Mouse (Mus musculus) kidney, adult 2 months (tissue): ENCODE measurements around the gene Rfxank. TPM values are rescaled to one million over a fixed set of nuclear protein-coding genes. Genes with fewer than 3 reads are reported as not detected.

Experiments
- DNase-seq: peaks from one replicate; pipeline ENCODE4 v3.0.0; 2021
- H3K27ac ChIP-seq: fragments of 200-500 bp; 2 replicates; pipeline ENCODE4 v1.5.1; 2012; ENCODE audit warnings: low read depth, low read length, control low read depth, inconsistent platforms; ENCODE audit not compliant: insufficient read depth
- H3K27me3 ChIP-seq: fragments of 200-500 bp; replicated peaks from 2 replicates; pipeline ENCODE4 v1.6.1; 2012; ENCODE audit warnings: mild to moderate bottlenecking, moderate library complexity, low read length, inconsistent platforms; ENCODE audit not compliant: control insufficient read depth, insufficient read depth
- H3K36me3 ChIP-seq: fragments of 200-500 bp; 2 replicates; pipeline ENCODE4 v1.6.1; 2012; ENCODE audit warnings: mild to moderate bottlenecking, moderate library complexity, low read length, inconsistent platforms; ENCODE audit not compliant: control insufficient read depth, insufficient read depth
- H3K4me1 ChIP-seq: fragments of 200-500 bp; 2 replicates; pipeline ENCODE4 v1.6.1; 2011; ENCODE audit warnings: low read length; ENCODE audit not compliant: control insufficient read depth, insufficient read depth
- H3K4me3 ChIP-seq: fragments of 200-500 bp; 2 replicates; pipeline ENCODE4 v1.5.1; 2011; ENCODE audit warnings: mild to moderate bottlenecking, low read depth, low read length, control low read depth; ENCODE audit not compliant: insufficient read depth
- CTCF ChIP-seq: fragments of 200-500 bp; conservative IDR thresholded peaks from 2 replicates; pipeline ENCODE4 v1.5.1; 2011; ENCODE audit warnings: low read depth, mild to moderate bottlenecking, control low read depth, low read length, moderate library complexity, mixed read lengths; ENCODE audit not compliant: insufficient read depth, insufficient read length
- POLR2A ChIP-seq: fragments of 200-500 bp; IDR thresholded peaks from one replicate; pipeline ENCODE4 v1.6.1; 2011; ENCODE audit warnings: low read depth, low read length, control low read depth
- WGBS: fragments of 180-500 bp; shearing (Covaris S2); methylation state at CpG from one replicate; pipeline ENCODE4 v1.1.7; 2018; 5-methylcytosine and 5-hydroxymethylcytosine counted together
- polyA plus RNA-seq: library from polyadenylated mRNA; depleted of rRNA; stranded (reverse); fragments of >200 nt; gene quantifications from 2 replicates; pipeline ENCODE4 v1.2.3, GENCODE M21; 2012

Rfxank gene
- polyA plus RNA-seq, 1 experiment = 29.9 TPM

GRCm38 (mm10) chr8:70130066-70130465 lies 8.9 kb downstream of the Rfxank start:
- DNase-seq = no peak
- no peaks in the 10 kb centered on the region for H3K27me3 ChIP-seq
- TF ChIP-seq CTCF (no peak), POLR2A (no peak)
- H3K27ac ChIP-seq = no peak overlapping the region
- WGBS = 88% methylated on average over 3 of the region's 3 CpGs
- H3K4me3 ChIP-seq = no peak overlapping the region
- H3K4me1 ChIP-seq = peaks cover 9% of the 10 kb centered on the region; the same call in 1 of the 2 replicates
- no peaks in the 10 kb centered on the region for H3K36me3 ChIP-seq

GRCm38 (mm10) chr8:70129309-70129952 lies 9.5 kb downstream of the Rfxank start:
- WGBS = 47% methylated on average over 9 of the region's 9 CpGs
- peak; percentile 75 for DNase-seq
- TF ChIP-seq POLR2A (no peak), CTCF (no peak)

GRCm38 (mm10) chr8:70128435-70128834 lies 10.5 kb downstream of the Rfxank start:
- H3K36me3 ChIP-seq = no peaks in the 10 kb centered on the region
- WGBS = 56% methylated on average over 3 of the region's 3 CpGs

More at GRCm38 (mm10) chr8:70129309-70129952, 9.5 kb downstream of the Rfxank start:
- H3K4me1 ChIP-seq = peaks cover 9% of the 10 kb centered on the region; the same call in 1 of the 2 replicates
- H3K27ac ChIP-seq = no peak overlapping the region
- no peak overlapping the region for H3K4me3 ChIP-seq
- no peaks in the 10 kb centered on the region for H3K36me3 ChIP-seq
- H3K27me3 ChIP-seq = no peaks in the 10 kb centered on the region

GRCm38 (mm10) chr8:70124992-70125391 lies 14.0 kb downstream of the Rfxank start:
- H3K36me3 ChIP-seq = no peaks in the 10 kb centered on the region
- TF ChIP-seq CTCF = no peak
- TF ChIP-seq POLR2A = no peak
- WGBS = 55% methylated on average over 8 of the region's 8 CpGs
- DNase-seq = no peak
- no peaks in the 10 kb centered on the region for H3K27me3 ChIP-seq
- no peak overlapping the region for H3K27ac ChIP-seq
- no peak overlapping the region for H3K4me3 ChIP-seq
- peaks cover 6% of the 10 kb centered on the region; the same call in 1 of the 2 replicates for H3K4me1 ChIP-seq

More at GRCm38 (mm10) chr8:70128435-70128834, 10.5 kb downstream of the Rfxank start:
- Histone ChIP-seq H3K4me1 (peaks cover 9% of the 10 kb centered on the region; the same call in 1 of the 2 replicates), H3K27me3 (no peaks in the 10 kb centered on the region), H3K27ac (no peak overlapping the region), H3K4me3 (no peak overlapping the region)
- TF ChIP-seq CTCF (no peak), POLR2A (no peak)
- peak; percentile 64 for DNase-seq

GRCm38 (mm10) chr8:70122863-70123262 lies 16.1 kb downstream of the Rfxank start:
- Histone ChIP-seq H3K4me3 (no peak overlapping the region), H3K36me3 (no peaks in the 10 kb centered on the region), H3K27me3 (no peaks in the 10 kb centered on the region), H3K4me1 (no peaks in the 10 kb centered on the region), H3K27ac (no peak overlapping the region)
- TF ChIP-seq CTCF (peak; percentile 65), POLR2A (no peak)
- 53% methylated on average over 2 of the region's 2 CpGs for WGBS
- DNase-seq = peak; percentile 32

GRCm38 (mm10) chr8:70120667-70121066 lies 18.3 kb downstream of the Rfxank start, which contains the start of gene Ncan:
Gene Ncan, minus strand, starts transcription at chr8:70120873.
- H3K36me3 ChIP-seq = no peaks in the 10 kb centered on the region
- H3K27ac ChIP-seq = no peak within 1 kb of the TSS
- no peak within 1 kb of the TSS for H3K4me3 ChIP-seq
- peak; percentile 67 for DNase-seq
- 1% methylated on average over 19 of the region's 19 CpGs for WGBS
- TF ChIP-seq POLR2A = no peak
- no peak for TF ChIP-seq CTCF
- no peaks in the 10 kb centered on the region for H3K27me3 ChIP-seq
- H3K4me1 ChIP-seq = no peaks in the 10 kb centered on the region

GRCm38 (mm10) chr8:70118726-70119700 lies 19.9 kb downstream of the Rfxank start:
- H3K27me3 ChIP-seq = no peaks in the 10 kb centered on the region
- 19% methylated on average over 17 of the region's 17 CpGs for WGBS

More at GRCm38 (mm10) chr8:70118726-70119700, 19.9 kb downstream of the Rfxank start:
- H3K4me1 ChIP-seq = no peaks in the 10 kb centered on the region
- no peaks in the 10 kb centered on the region for H3K36me3 ChIP-seq
- no peak for DNase-seq
- no peak overlapping the region for H3K4me3 ChIP-seq
- H3K27ac ChIP-seq = no peak overlapping the region
- no peak for TF ChIP-seq POLR2A
- no peak for TF ChIP-seq CTCF
